Mouse (Mus musculus) kidney, adult 2 months (tissue): ENCODE results near the gene Fxyd3. TPM values are rescaled to one million over a fixed set of nuclear protein-coding genes. Genes with fewer than 3 reads are reported as not detected.
A peak's percentile ranks its signal among the peaks of the same experiment; 100 is the strongest.

ENCODE experiments used
- DNase-seq: peaks from one replicate; pipeline ENCODE4 v3.0.0; 2021
- H3K27ac ChIP-seq: fragments of 200-500 bp; 2 replicates; pipeline ENCODE4 v1.5.1; 2012; ENCODE audit warnings: low read depth, low read length, control low read depth, inconsistent platforms; ENCODE audit not compliant: insufficient read depth
- H3K27me3 ChIP-seq: fragments of 200-500 bp; replicated peaks from 2 replicates; pipeline ENCODE4 v1.6.1; 2012; ENCODE audit warnings: mild to moderate bottlenecking, moderate library complexity, low read length, inconsistent platforms; ENCODE audit not compliant: control insufficient read depth, insufficient read depth
- H3K36me3 ChIP-seq: fragments of 200-500 bp; 2 replicates; pipeline ENCODE4 v1.6.1; 2012; ENCODE audit warnings: mild to moderate bottlenecking, moderate library complexity, low read length, inconsistent platforms; ENCODE audit not compliant: control insufficient read depth, insufficient read depth
- H3K4me1 ChIP-seq: fragments of 200-500 bp; 2 replicates; pipeline ENCODE4 v1.6.1; 2011; ENCODE audit warnings: low read length; ENCODE audit not compliant: control insufficient read depth, insufficient read depth
- H3K4me3 ChIP-seq: fragments of 200-500 bp; 2 replicates; pipeline ENCODE4 v1.5.1; 2011; ENCODE audit warnings: mild to moderate bottlenecking, low read depth, low read length, control low read depth; ENCODE audit not compliant: insufficient read depth
- CTCF ChIP-seq: fragments of 200-500 bp; conservative IDR thresholded peaks from 2 replicates; pipeline ENCODE4 v1.5.1; 2011; ENCODE audit warnings: low read depth, mild to moderate bottlenecking, control low read depth, low read length, moderate library complexity, mixed read lengths; ENCODE audit not compliant: insufficient read depth, insufficient read length
- POLR2A ChIP-seq: fragments of 200-500 bp; IDR thresholded peaks from one replicate; pipeline ENCODE4 v1.6.1; 2011; ENCODE audit warnings: low read depth, low read length, control low read depth
- WGBS: fragments of 180-500 bp; shearing (Covaris S2); methylation state at CpG from one replicate; pipeline ENCODE4 v1.1.7; 2018; 5-methylcytosine and 5-hydroxymethylcytosine counted together
- polyA plus RNA-seq: library from polyadenylated mRNA; depleted of rRNA; stranded (reverse); fragments of >200 nt; gene quantifications from 2 replicates; pipeline ENCODE4 v1.2.3, GENCODE M21; 2012

The Fxyd3 gene
- polyA plus RNA-seq, 1 experiment: 4.8 TPM

GRCm38 (mm10) chr7:31099612-31099982, 23.1 kb upstream of the Fxyd3 start:
- no peak for DNase-seq
- no peaks in the 10 kb centered on the region for H3K27me3 ChIP-seq
- TF ChIP-seq POLR2A (no peak), CTCF (0 out of 2 replicates have a peak, but pooled peaks have one; percentile 25)

GRCm38 (mm10) chr7:31098697-31099611, 22.4 kb upstream of the Fxyd3 start:
- Histone ChIP-seq H3K4me1 (no peaks in the 10 kb centered on the region), H3K27ac (no peak overlapping the region), H3K27me3 (no peaks in the 10 kb centered on the region), H3K36me3 (no peaks in the 10 kb centered on the region; the same call in 1 of the 2 replicates), H3K4me3 (no peak overlapping the region)
- TF ChIP-seq POLR2A (no peak), CTCF (0 out of 2 replicates have a peak, but pooled peaks have one; percentile 9)
- no peak for DNase-seq
- WGBS: 77% methylated on average over 22 of the region's 22 CpGs

More at GRCm38 (mm10) chr7:31099612-31099982, 23.1 kb upstream of the Fxyd3 start:
- no peak overlapping the region for H3K27ac ChIP-seq
- no peak overlapping the region for H3K4me3 ChIP-seq
- no peaks in the 10 kb centered on the region; the same call in 1 of the 2 replicates for H3K36me3 ChIP-seq
- no peaks in the 10 kb centered on the region for H3K4me1 ChIP-seq
- WGBS: 83% methylated on average over 6 of the region's 6 CpGs

GRCm38 (mm10) chr7:31097583-31098248, 21.2 kb upstream of the Fxyd3 start:
- peak; percentile 94 for TF ChIP-seq CTCF
- TF ChIP-seq POLR2A: no peak
- Histone ChIP-seq H3K27me3 (no peaks in the 10 kb centered on the region), H3K4me3 (no peak overlapping the region), H3K36me3 (no peaks in the 10 kb centered on the region; the same call in 1 of the 2 replicates), H3K4me1 (no peaks in the 10 kb centered on the region), H3K27ac (no peak overlapping the region)
- 40% methylated on average over 20 of the region's 20 CpGs for WGBS
- DNase-seq: peak; percentile 94

DNA sequence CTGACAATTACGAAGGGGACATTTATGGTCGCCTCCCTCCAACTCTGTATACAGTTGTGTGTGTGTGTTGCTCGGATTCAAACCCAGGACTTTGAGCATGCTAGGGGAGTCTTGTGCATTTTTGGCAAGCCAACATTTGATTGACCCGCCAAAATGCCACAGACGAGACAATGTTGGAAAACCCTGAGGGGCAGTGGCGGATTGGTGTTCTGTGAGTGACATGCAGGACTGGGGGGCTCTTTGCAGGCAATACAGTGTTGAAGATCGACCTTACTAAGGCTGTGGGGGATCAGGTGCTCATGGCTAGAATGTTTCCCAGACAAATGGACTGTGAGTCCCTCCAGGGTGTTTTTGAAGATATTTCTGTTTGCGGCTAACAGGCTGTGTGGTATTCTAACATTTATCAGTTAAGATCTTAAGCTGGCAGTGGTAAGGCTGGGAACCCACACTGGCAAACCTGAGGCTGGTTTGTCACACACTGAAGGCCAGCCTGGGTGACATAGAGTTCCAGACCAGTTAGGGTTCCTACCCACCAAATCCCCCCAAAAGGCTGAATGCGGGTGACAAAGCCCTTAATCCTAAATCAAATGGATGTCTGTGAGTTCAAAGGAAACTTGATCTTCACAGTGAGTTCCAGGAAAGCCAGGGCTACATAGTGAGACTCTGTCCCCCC, 20.5 kb upstream of the Fxyd3 start:
- Histone ChIP-seq H3K36me3 (no peaks in the 10 kb centered on the region; the same call in 1 of the 2 replicates), H3K27ac (no peak overlapping the region), H3K27me3 (no peaks in the 10 kb centered on the region), H3K4me1 (no peaks in the 10 kb centered on the region), H3K4me3 (no peak overlapping the region)
- no peak for DNase-seq
- 78% methylated on average over 9 of the region's 9 CpGs for WGBS
- TF ChIP-seq POLR2A: no peak
- TF ChIP-seq CTCF: no peak

DNA sequence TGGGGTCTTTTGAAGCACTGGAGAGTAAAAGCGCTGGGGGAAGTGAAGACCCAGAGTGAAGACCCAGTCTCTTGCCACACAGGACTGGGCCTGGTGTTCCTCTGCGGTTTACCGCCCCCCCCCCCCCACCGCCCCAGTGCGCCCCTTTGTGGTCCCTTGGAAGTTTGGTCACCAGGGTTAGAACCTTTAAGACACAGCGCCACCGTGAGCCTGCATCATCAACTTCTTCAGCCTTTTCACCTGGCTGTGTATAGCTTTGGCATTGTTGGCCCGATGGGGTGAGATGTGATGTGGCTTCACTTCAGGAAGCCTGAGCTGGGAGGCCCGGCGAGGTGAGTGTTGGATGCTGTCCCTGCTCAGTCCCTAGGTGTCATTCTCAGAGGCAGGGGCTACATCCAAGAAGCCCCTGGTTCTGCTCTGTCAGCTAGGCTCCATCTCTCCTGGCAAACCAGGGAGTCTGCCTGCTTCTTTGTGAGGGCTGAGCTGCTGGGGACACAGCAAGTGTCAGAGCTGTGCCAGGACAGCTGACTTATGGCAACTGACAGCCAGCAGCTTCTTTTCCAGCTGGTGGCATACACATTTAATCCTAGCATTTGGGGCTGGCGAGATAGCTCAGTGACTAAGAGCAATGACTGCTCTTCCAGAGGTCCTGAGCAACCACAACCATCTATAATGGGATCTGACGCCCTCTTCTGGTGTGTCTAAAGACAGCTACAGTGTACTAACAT, 18.4 kb upstream of the Fxyd3 start:
- TF ChIP-seq CTCF (peak; percentile 35; the same call in 1 of the 2 replicates), POLR2A (no peak)
- Histone ChIP-seq H3K36me3 (no peaks in the 10 kb centered on the region; the same call in 1 of the 2 replicates), H3K4me1 (no peaks in the 10 kb centered on the region), H3K27me3 (no peaks in the 10 kb centered on the region), H3K27ac (no peak overlapping the region), H3K4me3 (no peak overlapping the region)
- no peak for DNase-seq
- WGBS: 43% methylated on average over 12 of the region's 12 CpGs

DNA sequence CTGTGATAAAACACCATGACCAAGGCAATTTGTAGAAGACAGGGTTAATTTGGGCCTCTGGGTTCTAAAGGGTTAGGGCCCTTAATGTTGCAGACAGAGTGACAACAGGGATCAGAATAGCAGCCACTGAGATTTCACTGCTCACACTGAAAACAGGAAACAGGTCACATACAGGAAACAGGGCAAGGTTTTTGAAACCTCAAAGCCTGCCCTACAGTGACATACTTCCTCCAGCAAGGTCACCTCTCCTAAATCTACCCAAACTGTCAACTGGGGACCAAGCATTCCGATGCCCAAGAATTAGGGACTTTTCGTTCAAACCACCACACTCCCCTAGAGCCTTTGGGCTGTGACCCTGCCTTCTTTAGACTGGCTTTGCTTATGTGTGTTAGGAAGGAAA, 13.2 kb upstream of the Fxyd3 start:
- Histone ChIP-seq H3K4me3 (no peak overlapping the region), H3K27ac (no peak overlapping the region), H3K27me3 (no peaks in the 10 kb centered on the region), H3K36me3 (no peaks in the 10 kb centered on the region), H3K4me1 (no peaks in the 10 kb centered on the region)
- DNase-seq: no peak
- 59% methylated on average over 2 of the region's 2 CpGs for WGBS
- TF ChIP-seq POLR2A: no peak
- TF ChIP-seq CTCF: no peak
